Mouse (Mus musculus) forelimb bud, embryonic 11.5 days (tissue): ENCODE measurements around the gene Hoxa2.

Experiments
- DNase-seq: peaks from one replicate; pipeline ENCODE4 v3.0.0-alpha.2; 2012; ENCODE audit warnings: low read depth, low spot score

Gene Hoxa2

GRCm38 (mm10) chr6:52150401-52150966, 14.1 kb downstream of the Hoxa2 start:
- DNase-seq: no peak

- no peak for DNase-seq
These were observed 25.5 kb downstream of the Hoxa2 start for GRCm38 (mm10) chr6:52139115-52139514.

GRCm38 (mm10) chr6:52138576-52138975, 26.1 kb downstream of the Hoxa2 start:
- no peak for DNase-seq

- DNase-seq: no peak
These were observed 26.6 kb downstream of the Hoxa2 start for GRCm38 (mm10) chr6:52137841-52138535.

- no peak for DNase-seq
These were observed 41.0 kb downstream of the Hoxa2 start for GRCm38 (mm10) chr6:52123673-52124072.

GRCm38 (mm10) chr6:52121173-52121572, 43.5 kb downstream of the Hoxa2 start:
- no peak for DNase-seq

- no peak for DNase-seq
These were observed 45.6 kb downstream of the Hoxa2 start for GRCm38 (mm10) chr6:52118903-52119635.

- no peak for DNase-seq
These were observed 48.7 kb downstream of the Hoxa2 start for GRCm38 (mm10) chr6:52115899-52116298.
